Mouse (Mus musculus): ENCODE results near the gene Mpst. TPM values are rescaled to one million over a fixed set of nuclear protein-coding genes. Genes with fewer than 3 reads are reported as not detected.

The Mpst gene
- total and polyA plus RNA-seq, 3 experiments = 38.6 to 86.7 TPM; not detected in 1

GRCm38 (mm10) chr15:78430874-78431273 is 24.7 kb downstream of the Mpst start:
- no peaks in the 10 kb centered on the region for H3K27me3 ChIP-seq (ENCODE audit: control insufficient read depth in 1 of 2, insufficient read depth in 2 of 2, low read length in 2 of 2)
- H3K9ac ChIP-seq (ENCODE audit: control insufficient read depth, low read depth, low read length, poor library complexity, severe bottlenecking) = no peak overlapping the region
- no peaks in the 10 kb centered on the region for H3K79me2 ChIP-seq (ENCODE audit: control insufficient read depth, insufficient read depth, low read length, poor library complexity)
- TF ChIP-seq USF2 (IDR thresholded peaks at IDR 0.05; ENCODE audit: borderline replicate concordance in 1 of 2, insufficient read depth in 1 of 2, low read depth in 1 of 2, low read length in 2 of 2) (no peak), ZC3H11A (IDR thresholded peaks at IDR 0.05; ENCODE audit: low read depth, low read length) (no peak), KAT2A (conservative IDR thresholded peaks at IDR 0.05; ENCODE audit: low read depth, low read length) (no peak), NELFE (IDR thresholded peaks at IDR 0.05; ENCODE audit: low read depth, low read length) (no peak), MAZ (IDR thresholded peaks at IDR 0.05; ENCODE audit: low read depth, low read length) (no peak), TAL1 (IDR thresholded peaks at IDR 0.05; ENCODE audit: low read length) (no peak), ZKSCAN1 (IDR thresholded peaks at IDR 0.05; ENCODE audit: low read depth, low read length) (no peak), EP300 (IDR thresholded peaks at IDR 0.05; ENCODE audit: low read depth in 1 of 2, low read length in 2 of 2) (no peak), POLR2AphosphoS5 (IDR thresholded peaks at IDR 0.05; ENCODE audit: borderline replicate concordance, low read depth, low read length) (no peak), MAFK (IDR thresholded peaks at IDR 0.05; ENCODE audit: borderline replicate concordance, low read depth, low read length) (no peak), SIN3A (IDR thresholded peaks at IDR 0.05; ENCODE audit: low read length) (no peak), POLR2A (IDR thresholded peaks at IDR 0.05; ENCODE audit: control insufficient read depth in 1 of 2, insufficient read depth in 1 of 2, low read depth in 1 of 2, low read length in 2 of 2, poor library complexity in 1 of 2) (no peak), MYC (IDR thresholded peaks at IDR 0.05; ENCODE audit: low read depth, low read length) (no peak), CTCF (IDR thresholded peaks at IDR 0.05 in 2 of 3, conservative IDR thresholded peaks at IDR 0.05 in 1 of 3; ENCODE audit: control insufficient read depth in 1 of 3, insufficient read depth in 1 of 3, low read depth in 2 of 3, low read length in 3 of 3, poor library complexity in 1 of 3, severe bottlenecking in 1 of 3) (no peak), NRF1 (IDR thresholded peaks at IDR 0.05; ENCODE audit: insufficient read depth, low read depth, low read length, poor library complexity, severe bottlenecking) (no peak), TCF12 (IDR thresholded peaks at IDR 0.05; ENCODE audit: low read depth, low read length) (no peak)
- DNase-seq (ENCODE audit: low read depth, low spot score) = no peak
- no peak overlapping the region for H3K27ac ChIP-seq (ENCODE audit: control insufficient read depth, low read depth, low read length)
- H3K4me3 ChIP-seq (ENCODE audit: control insufficient read depth in 1 of 2, insufficient read depth in 1 of 2, low read depth in 2 of 2, low read length in 2 of 2) = no peak overlapping the region
- H3K36me3 ChIP-seq (ENCODE audit: control insufficient read depth in 1 of 2, insufficient read depth in 2 of 2, low read length in 2 of 2) = no peaks in the 10 kb centered on the region
- no peaks in the 10 kb centered on the region for H3K4me1 ChIP-seq (ENCODE audit: control insufficient read depth in 1 of 2, insufficient read depth in 2 of 2, low read length in 2 of 2)
- H3K9me3 ChIP-seq (replicated peaks; ENCODE audit: insufficient read depth, low read length) = no peaks in the 10 kb centered on the region

- no peak for DNase-seq (ENCODE audit: low read depth, low spot score)
- Histone ChIP-seq H3K4me3 (ENCODE audit: control insufficient read depth in 1 of 2, insufficient read depth in 1 of 2, low read depth in 2 of 2, low read length in 2 of 2) (no peak overlapping the region), H3K36me3 (ENCODE audit: control insufficient read depth in 1 of 2, insufficient read depth in 2 of 2, low read length in 2 of 2) (no peaks in the 10 kb centered on the region), H3K4me1 (ENCODE audit: control insufficient read depth in 1 of 2, insufficient read depth in 2 of 2, low read length in 2 of 2) (peaks cover 0 to 3% of the 10 kb centered on the region in 2 experiments; a peak in 2 of 4 replicates), H3K9ac (ENCODE audit: control insufficient read depth, low read depth, low read length, poor library complexity, severe bottlenecking) (no peak overlapping the region), H3K9me3 (replicated peaks; ENCODE audit: insufficient read depth, low read length) (no peaks in the 10 kb centered on the region), H3K27ac (ENCODE audit: control insufficient read depth, low read depth, low read length) (no peak overlapping the region), H3K27me3 (ENCODE audit: control insufficient read depth in 1 of 2, insufficient read depth in 2 of 2, low read length in 2 of 2) (no peaks in the 10 kb centered on the region), H3K79me2 (ENCODE audit: control insufficient read depth, insufficient read depth, low read length, poor library complexity) (no peaks in the 10 kb centered on the region)
- no peak for TF ChIP-seq RAD21 (IDR thresholded peaks at IDR 0.05; ENCODE audit: low read depth, low read length)
- TF ChIP-seq ETS1 (IDR thresholded peaks at IDR 0.05; ENCODE audit: low read depth, low read length) = no peak
- TF ChIP-seq GATA1 (IDR thresholded peaks at IDR 0.05; ENCODE audit: low read depth, low read length) = no peak
- no peak for TF ChIP-seq E2F4 (IDR thresholded peaks at IDR 0.05; ENCODE audit: borderline replicate concordance, low read depth, low read length)
- no peak for TF ChIP-seq EP300 (IDR thresholded peaks at IDR 0.05; ENCODE audit: low read depth in 1 of 2, low read length in 2 of 2)
- no peak for TF ChIP-seq MYC (IDR thresholded peaks at IDR 0.05; ENCODE audit: low read depth, low read length)
Observed at GRCm38 (mm10) chr15:78431541-78432121, 25.4 kb downstream of the Mpst start.
